ENCODE assay signal across 10 mouse cellular contexts in the genomic region with DNA sequence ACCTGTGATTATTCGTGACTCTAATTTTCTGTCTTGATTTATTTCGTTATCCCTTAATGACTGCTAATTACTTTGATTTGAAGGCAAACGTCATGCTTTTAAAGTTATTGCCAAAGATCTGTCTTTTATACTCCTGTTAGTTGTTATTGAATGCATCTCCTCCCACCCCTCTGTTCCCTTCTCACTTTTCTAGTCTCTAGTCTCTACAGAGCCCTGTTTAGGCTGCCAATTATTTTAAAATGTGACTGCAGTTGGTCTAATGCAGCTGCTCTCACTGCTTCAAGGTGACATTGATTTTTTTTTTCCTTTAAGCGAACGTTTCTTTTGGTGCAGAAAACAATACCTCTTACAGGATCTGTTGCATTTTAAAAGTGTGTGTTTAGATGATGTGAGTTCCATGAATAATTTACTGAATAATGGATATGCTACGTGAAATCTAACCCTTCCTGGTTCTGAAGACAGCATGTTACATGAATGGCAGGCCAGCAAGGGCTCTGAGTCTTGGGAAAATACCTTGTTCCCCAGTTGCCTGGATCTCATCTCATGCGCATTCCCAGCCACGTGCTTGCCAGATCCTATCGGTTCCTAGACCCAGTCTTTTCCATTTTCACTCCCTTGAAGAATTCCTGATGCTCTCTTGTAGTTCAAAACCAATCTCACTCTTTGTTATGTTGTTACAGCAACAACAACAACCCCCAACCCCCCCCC.
DNase-seq lines count a peak whose midpoint lies in the region; ATAC-seq lines count a peak whose summit lies in the region.
"Had no signal": no experiment of that assay in that cellular context is flagged by ENCODE, and none has a peak within 500 bp of the region (broad histone marks: within the 10 kb centered on the region; RNA-seq: fewer than 3 reads in every experiment).

No protein-coding gene starts in this region.

- WGBS in forebrain, embryonic 12.5 days, result 14% methylated on average over 9 of the region's 9 CpGs
- 31% methylated on average over 9 of the region's 9 CpGs for WGBS in limb, embryonic 12.5 days

- DNase-seq in right cerebral cortex, postnatal 4 days, result peak; percentile 12
- DNase-seq in right cerebral cortex, postnatal 25 days, result no peak
- DNase-seq in layer of hippocampus, postnatal 10 days (ENCODE audit: low spot score in 2 of 2), result no peak
- DNase-seq in liver, result no peak
- no peak for DNase-seq in frontal cortex, adult 2 months (ENCODE audit: extremely low spot score in 1 of 2, low spot score in 1 of 2)
- DNase-seq: cerebellum, adult 9-11 months; layer of hippocampus, postnatal 36 days; thymus, postnatal 25 days had no signal

- H3K27ac ChIP-seq in forebrain, embryonic 12.5 days, result peak overlapping the region; percentile 75
- H3K27ac ChIP-seq in limb, embryonic 12.5 days, result no peak overlapping the region

- no peak overlapping the region for H3K9ac ChIP-seq in forebrain, embryonic 12.5 days
- H3K9ac ChIP-seq in limb, embryonic 12.5 days (replicated peaks), result no peak overlapping the region

- peaks cover 10% of the 10 kb centered on the region; the same call in 1 of the 2 replicates for H3K27me3 ChIP-seq in forebrain, embryonic 12.5 days
- peaks cover 9% of the 10 kb centered on the region for H3K27me3 ChIP-seq in limb, embryonic 12.5 days

- H3K9me3 ChIP-seq in forebrain, embryonic 12.5 days, result no peaks in the 10 kb centered on the region
- H3K9me3 ChIP-seq in limb, embryonic 12.5 days, result no peaks in the 10 kb centered on the region

- H3K4me1 ChIP-seq in forebrain, embryonic 12.5 days, result peaks cover 24% of the 10 kb centered on the region
- H3K4me1 ChIP-seq in limb, embryonic 12.5 days (replicated peaks), result peaks cover 6% of the 10 kb centered on the region; the same call in 1 of the 2 replicates

- no peaks in the 10 kb centered on the region for H3K36me3 ChIP-seq in forebrain, embryonic 12.5 days (replicated peaks)
- no peaks in the 10 kb centered on the region for H3K36me3 ChIP-seq in limb, embryonic 12.5 days

- H3K4me2 ChIP-seq in forebrain, embryonic 12.5 days, result peak overlapping the region; percentile 36
- H3K4me2 ChIP-seq in limb, embryonic 12.5 days, result peak overlapping the region; percentile 24

- H3K4me3 ChIP-seq in forebrain, embryonic 12.5 days (replicated peaks), result no peak overlapping the region
- H3K4me3 ChIP-seq in limb, embryonic 12.5 days (replicated peaks), result no peak overlapping the region

- ATAC-seq in forebrain, embryonic 12.5 days (ENCODE audit: low FRiP score), result peak; percentile 59
- ATAC-seq in limb, embryonic 12.5 days (ENCODE audit: insufficient number of reproducible peaks, insufficient read depth, low FRiP score, low TSS enrichment, low read depth), result no peak
